Mouse (Mus musculus) CH12.LX (cell line): ENCODE measurements around the gene Olfr655. TPM values are rescaled to one million over a fixed set of nuclear protein-coding genes. Genes with fewer than 3 reads are reported as not detected.

Experiments
- DNase-seq: peaks from one replicate; pipeline ENCODE4 v3.0.0-alpha.2; 2013; ENCODE audit errors: extremely low read depth
- H3K27ac ChIP-seq: 2 replicates; pipeline ENCODE4 v1.5.1; 2012; ENCODE audit warnings: low read depth, mild to moderate bottlenecking, control low read depth, moderate library complexity; ENCODE audit not compliant: insufficient read depth
- H3K27me3 ChIP-seq: replicated peaks from 2 replicates; pipeline ENCODE3; 2012; ENCODE audit warnings: inconsistent platforms
- H3K36me3 ChIP-seq, 2 experiments: replicated peaks in 1 of 2; 2 replicates each; pipeline versions ENCODE3 to v1.6.1; 2012; ENCODE audit warnings: inconsistent platforms in 1 of 2, low read length in 1 of 2, mild to moderate bottlenecking in 1 of 2, mixed read lengths in 1 of 2, moderate library complexity in 1 of 2; ENCODE audit not compliant: control insufficient read depth in 1 of 2, insufficient read depth in 1 of 2
- H3K4me1 ChIP-seq, 2 experiments: 2 replicates each; pipeline ENCODE4 v1.6.1; 2012; ENCODE audit warnings: inconsistent platforms in 1 of 2, moderate library complexity in 1 of 2; ENCODE audit not compliant: insufficient read depth in 2 of 2, control insufficient read depth in 1 of 2
- H3K4me2 ChIP-seq: 2 replicates; pipeline ENCODE4 v1.6.1; 2012; ENCODE audit warnings: low read depth, mild to moderate bottlenecking, control low read depth; ENCODE audit not compliant: poor library complexity, insufficient read depth, severe bottlenecking
- H3K4me3 ChIP-seq, 3 experiments: fragments of 150-350 bp in 1 of 3; sonication (generic) in 1 of 3; replicated peaks in 1 of 3; 2 replicates each; pipeline versions ENCODE3 to v1.5.1; 2011 to 2012; ENCODE audit warnings: low read depth in 2 of 3, low read length in 2 of 3, mild to moderate bottlenecking in 2 of 3, moderate library complexity in 2 of 3, control low read depth in 1 of 3, improper control_type of control experiment in 1 of 3, inconsistent platforms in 1 of 3, mixed read lengths in 1 of 3; ENCODE audit not compliant: poor library complexity in 1 of 3
- H3K79me2 ChIP-seq: replicated peaks from 2 replicates; pipeline ENCODE4 v1.6.1; 2012; ENCODE audit warnings: mild to moderate bottlenecking, moderate library complexity; ENCODE audit not compliant: control insufficient read depth, poor library complexity, insufficient read depth, severe bottlenecking; ENCODE audit errors: extremely low read depth
- H3K9ac ChIP-seq: 2 replicates; pipeline ENCODE4 v1.6.1; 2012; ENCODE audit warnings: low read depth, mild to moderate bottlenecking, control low read depth, moderate library complexity; ENCODE audit not compliant: insufficient read depth
- H3K9me3 ChIP-seq: replicated peaks from 2 replicates; pipeline ENCODE3; 2012; ENCODE audit warnings: low read length, inconsistent platforms, mixed read lengths
- CHD1 ChIP-seq: IDR thresholded peaks from 2 replicates; pipeline ENCODE4 v1.6.1; 2012; ENCODE audit warnings: low read depth, low read length, improper control_type of control experiment, inconsistent platforms
- ELF1 ChIP-seq: IDR thresholded peaks from 2 replicates; pipeline ENCODE4 v1.6.1; 2014; ENCODE audit warnings: low read depth, mild to moderate bottlenecking, inconsistent platforms, low read length, improper control_type of control experiment
- ETS1 ChIP-seq: conservative IDR thresholded peaks from 2 replicates; pipeline ENCODE4 v1.6.1; 2012; ENCODE audit warnings: low read depth, mild to moderate bottlenecking, inconsistent platforms, low read length, improper control_type of control experiment, moderate library complexity
- HCFC1 ChIP-seq: IDR thresholded peaks from 2 replicates; pipeline ENCODE4 v1.6.1; 2012; ENCODE audit warnings: low read depth, mild to moderate bottlenecking, inconsistent platforms, low read length, improper control_type of control experiment
- JUND ChIP-seq: conservative IDR thresholded peaks from 2 replicates; pipeline ENCODE4 v1.6.1; 2011; ENCODE audit warnings: low read depth, low read length, improper control_type of control experiment
- MAX ChIP-seq: IDR thresholded peaks from 2 replicates; pipeline ENCODE4 v1.6.1; 2011; ENCODE audit warnings: low read length, improper control_type of control experiment
- MAZ ChIP-seq: IDR thresholded peaks from 2 replicates; pipeline ENCODE4 v1.6.1; 2012; ENCODE audit warnings: low read depth, mild to moderate bottlenecking, inconsistent platforms, low read length, improper control_type of control experiment, moderate library complexity
- TCF12 ChIP-seq: IDR thresholded peaks from 2 replicates; pipeline ENCODE4 v1.6.1; 2014; ENCODE audit warnings: low read depth, mild to moderate bottlenecking, inconsistent platforms, low read length, improper control_type of control experiment
- UBTF ChIP-seq: IDR thresholded peaks from 2 replicates; pipeline ENCODE4 v1.6.1; 2012; ENCODE audit warnings: low read depth, mild to moderate bottlenecking, inconsistent platforms, low read length, improper control_type of control experiment, moderate library complexity
- USF2 ChIP-seq: conservative IDR thresholded peaks from 2 replicates; pipeline ENCODE4 v1.6.1; 2011; ENCODE audit warnings: low read depth, low read length, improper control_type of control experiment
- ZMIZ1 ChIP-seq: IDR thresholded peaks from 2 replicates; pipeline ENCODE4 v1.6.1; 2012; ENCODE audit warnings: low read depth, mild to moderate bottlenecking, inconsistent platforms, low read length, improper control_type of control experiment
- ZNF384 ChIP-seq: IDR thresholded peaks from 2 replicates; pipeline ENCODE4 v1.6.1; 2012; ENCODE audit warnings: low read depth, low read length, improper control_type of control experiment, inconsistent platforms
- dilution Hi-C: fragments of 300-500 bp; cut with MboI; formaldehyde crosslinking; loops from 2 replicates; pipeline ENCODE4 v1.14.3; 2020; ENCODE audit warnings: low sequenced_read_pairs; ENCODE audit not compliant: extremely low pct_unique_long_range_greater_than_20kb, extremely low pct_ligation_motif_present
- in situ Hi-C: fragments of 300-500 bp; cut with MboI; formaldehyde crosslinking; loops from 3 replicates; pipeline ENCODE4 v1.14.3; 2019; ENCODE audit warnings: low sequenced_read_pairs, low pct_ligation_motif_present, low pct_unique_long_range_greater_than_20kb, mixed read lengths
- polyA plus RNA-seq: library from polyadenylated mRNA; unstranded; fragments of >175 nt; gene quantifications from 2 replicates; pipeline ENCODE4 v1.2.1, GENCODE M21; 2012; ENCODE audit warnings: low read depth; ENCODE audit not compliant: insufficient read length
- total RNA-seq, 2 experiments: library from RNA; depleted of rRNA; stranded (reverse); fragments of 300-350 nt in 1 of 2; fragments of >200 nt in 1 of 2; gene quantifications; 2 replicates each; pipeline ENCODE4 v1.2.3; 2012 to 2014

Olfr655 gene
- total and polyA plus RNA-seq, 3 experiments: 0.80 TPM; not detected in 2

DNA sequence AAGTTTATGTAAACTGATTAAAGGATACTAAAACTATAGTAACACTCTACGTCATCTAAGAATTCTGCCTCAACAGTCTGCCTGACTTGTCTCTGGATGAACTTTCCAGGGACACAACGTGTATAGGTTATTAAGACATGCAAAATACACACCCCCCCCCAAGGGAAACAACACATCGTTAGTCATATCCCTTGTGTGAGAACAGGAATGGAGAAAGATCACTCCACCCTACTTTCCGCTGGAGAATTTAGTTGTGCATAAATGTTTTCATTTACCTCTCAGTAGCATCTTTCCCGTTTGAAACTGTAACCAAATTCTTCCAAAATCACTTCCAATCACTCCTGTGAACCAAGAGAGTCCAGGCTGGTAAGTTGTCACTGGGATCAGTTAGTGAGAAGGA, 51.7 kb downstream of the Olfr655 start, which contains the start of gene Olfr651:
Gene Olfr651, plus strand, starts transcription at position 301 of the 400 bp plus-strand sequence.
- Histone ChIP-seq H3K9me3 (no peaks in the 10 kb centered on the region), H3K27ac (no peak within 1 kb of the TSS), H3K9ac (no peak within 1 kb of the TSS), H3K79me2 (no peaks in the 10 kb centered on the region), H3K4me1 (no peaks in the 10 kb centered on the region), H3K36me3 (no peaks in the 10 kb centered on the region), H3K27me3 (no peaks in the 10 kb centered on the region), H3K4me3 (no peak within 1 kb of the TSS), H3K4me2 (no peak within 1 kb of the TSS)
- dilution Hi-C loops (no loop called here), in situ Hi-C loops (no loop called here)
- DNase-seq: no peak
- TF ChIP-seq HCFC1 (no peak), JUND (no peak), TCF12 (no peak), ELF1 (no peak), ZNF384 (no peak), UBTF (no peak), USF2 (no peak), MAX (no peak), ZMIZ1 (no peak), CHD1 (no peak), ETS1 (no peak), MAZ (no peak)

Other genes with a start within 250 kb of the Olfr655 start
- gene Trim12c, start 248.4 kb downstream of the Olfr655 start, total RNA-seq (2012; rRNA removed): 8.1 and 9.9 TPM in 2 replicates
- 17.7 and 19.1 TPM in 2 replicates for gene Trim12c, start 248.4 kb downstream of the Olfr655 start, total RNA-seq (2014; rRNA removed)
- 16.7 and 17.7 TPM in 2 replicates for gene Trim12c, start 248.4 kb downstream of the Olfr655 start, polyA plus RNA-seq
- 0.97 and 1.1 TPM in 2 replicates for gene Trim30b, start 231.9 kb downstream of the Olfr655 start, total RNA-seq (2012; rRNA removed)
- 4.4 and 5.6 TPM in 2 replicates for gene Trim30b, start 231.9 kb downstream of the Olfr655 start, total RNA-seq (2014; rRNA removed)
- gene Trim30b, start 231.9 kb downstream of the Olfr655 start, polyA plus RNA-seq: 4.6 and 5.3 TPM in 2 replicates
- gene Trim30c, start 200.9 kb downstream of the Olfr655 start, total RNA-seq (2012; rRNA removed): not detected in 2 replicates
- gene Trim30c, start 200.9 kb downstream of the Olfr655 start, total RNA-seq (2014; rRNA removed): 0.12 TPM in 1 of 2 replicates, not detected in the other
- 0.18 TPM in 1 of 2 replicates, not detected in the other for gene Trim30c, start 200.9 kb downstream of the Olfr655 start, polyA plus RNA-seq
- gene Trim30a, start 136.6 kb downstream of the Olfr655 start, total RNA-seq (2012; rRNA removed): 14.1 and 17.1 TPM in 2 replicates
- gene Trim30a, start 136.6 kb downstream of the Olfr655 start, total RNA-seq (2014; rRNA removed): 41.6 and 48.3 TPM in 2 replicates
- gene Trim30a, start 136.6 kb downstream of the Olfr655 start, polyA plus RNA-seq: 35.2 and 36.7 TPM in 2 replicates
- gene Trim30d, start 93.9 kb downstream of the Olfr655 start, total RNA-seq (2012; rRNA removed): 7.8 and 8.3 TPM in 2 replicates
- gene Trim30d, start 93.9 kb downstream of the Olfr655 start, total RNA-seq (2014; rRNA removed): 17.3 and 20.0 TPM in 2 replicates
- 15.4 and 15.6 TPM in 2 replicates for gene Trim30d, start 93.9 kb downstream of the Olfr655 start, polyA plus RNA-seq
- not detected in 2 replicates for gene Olfr651, start 51.6 kb downstream of the Olfr655 start, total RNA-seq (2012; rRNA removed)
- not detected in 2 replicates for gene Olfr651, start 51.6 kb downstream of the Olfr655 start, total RNA-seq (2014; rRNA removed)
- gene Olfr651, start 51.6 kb downstream of the Olfr655 start, polyA plus RNA-seq: not detected in 2 replicates
- not detected in 2 replicates for gene Olfr652, start 40.9 kb downstream of the Olfr655 start, total RNA-seq (2012; rRNA removed)
- not detected in 2 replicates for gene Olfr652, start 40.9 kb downstream of the Olfr655 start, total RNA-seq (2014; rRNA removed)
- not detected in 2 replicates for gene Olfr652, start 40.9 kb downstream of the Olfr655 start, polyA plus RNA-seq
- gene Olfr653, start 24.5 kb downstream of the Olfr655 start, total RNA-seq (2012; rRNA removed): not detected in 2 replicates
- not detected in 2 replicates for gene Olfr653, start 24.5 kb downstream of the Olfr655 start, total RNA-seq (2014; rRNA removed)
- gene Olfr653, start 24.5 kb downstream of the Olfr655 start, polyA plus RNA-seq: not detected in 2 replicates
- not detected in 2 replicates for gene Olfr654, start 14.8 kb downstream of the Olfr655 start, total RNA-seq (2012; rRNA removed)
- gene Olfr654, start 14.8 kb downstream of the Olfr655 start, total RNA-seq (2014; rRNA removed): not detected in 2 replicates
- not detected in 2 replicates for gene Olfr654, start 14.8 kb downstream of the Olfr655 start, polyA plus RNA-seq
- gene Olfr656, start 12.2 kb upstream of the Olfr655 start, total RNA-seq (2012; rRNA removed): not detected in 2 replicates
- gene Olfr656, start 12.2 kb upstream of the Olfr655 start, total RNA-seq (2014; rRNA removed): not detected in 2 replicates
- not detected in 2 replicates for gene Olfr656, start 12.2 kb upstream of the Olfr655 start, polyA plus RNA-seq
- not detected in 2 replicates for gene Olfr657, start 23.0 kb upstream of the Olfr655 start, total RNA-seq (2012; rRNA removed)
- gene Olfr657, start 23.0 kb upstream of the Olfr655 start, total RNA-seq (2014; rRNA removed): not detected in 2 replicates
- gene Olfr657, start 23.0 kb upstream of the Olfr655 start, polyA plus RNA-seq: not detected in 2 replicates
- gene Olfr658, start 45.5 kb upstream of the Olfr655 start, total RNA-seq (2012; rRNA removed): not detected in 2 replicates
- gene Olfr658, start 45.5 kb upstream of the Olfr655 start, total RNA-seq (2014; rRNA removed): not detected in 2 replicates
- gene Olfr658, start 45.5 kb upstream of the Olfr655 start, polyA plus RNA-seq: not detected in 2 replicates
- not detected in 2 replicates for gene Olfr659, start 65.0 kb upstream of the Olfr655 start, total RNA-seq (2012; rRNA removed)
- gene Olfr659, start 65.0 kb upstream of the Olfr655 start, total RNA-seq (2014; rRNA removed): not detected in 2 replicates
- not detected in 2 replicates for gene Olfr659, start 65.0 kb upstream of the Olfr655 start, polyA plus RNA-seq
- not detected in 2 replicates for gene Olfr661, start 84.7 kb upstream of the Olfr655 start, total RNA-seq (2012; rRNA removed)
- not detected in 2 replicates for gene Olfr661, start 84.7 kb upstream of the Olfr655 start, total RNA-seq (2014; rRNA removed)
- gene Olfr661, start 84.7 kb upstream of the Olfr655 start, polyA plus RNA-seq: not detected in 2 replicates
- 0.08 TPM in 1 of 2 replicates, not detected in the other for gene Usp17le, start 175.7 kb upstream of the Olfr655 start, total RNA-seq (2012; rRNA removed)
- gene Usp17le, start 175.7 kb upstream of the Olfr655 start, total RNA-seq (2014; rRNA removed): not detected in 2 replicates
- gene Usp17le, start 175.7 kb upstream of the Olfr655 start, polyA plus RNA-seq: not detected in 2 replicates
- gene Usp17lb, start 240.8 kb upstream of the Olfr655 start, total RNA-seq (2012; rRNA removed): not detected in 2 replicates
- not detected in 2 replicates for gene Usp17lb, start 240.8 kb upstream of the Olfr655 start, total RNA-seq (2014; rRNA removed)
- not detected in 2 replicates for gene Usp17lb, start 240.8 kb upstream of the Olfr655 start, polyA plus RNA-seq